Mouse (Mus musculus): ENCODE data around the gene Foxp1.

Foxp1 gene

GRCm38 (mm10) chr6:99378997-99379710 is 143.4 kb downstream of the Foxp1 start:
- TF ChIP-seq GATA4 (IDR thresholded peaks at IDR 0.05; ENCODE audit: insufficient replicate concordance, low read length): peak; percentile 60; the same call in 1 of the 2 replicates

GRCm38 (mm10) chr6:99377716-99378115 is 144.8 kb downstream of the Foxp1 start:
- TF ChIP-seq GATA4 (IDR thresholded peaks at IDR 0.05; ENCODE audit: insufficient replicate concordance, low read length): no peak

GRCm38 (mm10) chr6:99377131-99377530 is 145.4 kb downstream of the Foxp1 start:
- no peak for TF ChIP-seq GATA4 (IDR thresholded peaks at IDR 0.05; ENCODE audit: insufficient replicate concordance, low read length)

- no peak for TF ChIP-seq GATA4 (IDR thresholded peaks at IDR 0.05; ENCODE audit: insufficient replicate concordance, low read length)
Observed at GRCm38 (mm10) chr6:99376721-99377120, 145.8 kb downstream of the Foxp1 start.

- no peak for TF ChIP-seq GATA4 (IDR thresholded peaks at IDR 0.05; ENCODE audit: insufficient replicate concordance, low read length)
Observed at GRCm38 (mm10) chr6:99375865-99376264, 146.7 kb downstream of the Foxp1 start.

DNA sequence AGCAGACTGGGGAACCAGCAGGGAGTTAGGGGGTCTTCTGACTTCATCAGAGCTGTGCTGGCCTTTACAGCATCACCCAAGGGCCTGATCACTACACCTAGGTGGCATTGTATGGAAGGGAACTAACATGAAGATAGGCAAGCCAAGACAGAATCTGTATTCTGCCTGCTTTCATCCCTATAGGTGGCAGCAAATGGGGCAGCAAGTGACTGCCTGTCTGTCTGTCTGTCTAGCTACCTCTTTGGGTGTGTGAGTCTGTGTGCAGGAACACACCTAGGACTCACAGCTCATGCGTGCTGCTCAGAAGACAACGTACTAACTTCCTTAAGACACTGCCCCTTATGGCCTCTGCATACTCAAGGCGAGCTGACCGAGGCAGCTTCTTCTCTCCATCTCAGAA is 147.1 kb downstream of the Foxp1 start:
- TF ChIP-seq GATA4 (IDR thresholded peaks at IDR 0.05; ENCODE audit: insufficient replicate concordance, low read length): no peak

GRCm38 (mm10) chr6:99374448-99375271 is 147.9 kb downstream of the Foxp1 start:
- peak; percentile 6; the same call in 1 of the 2 replicates for TF ChIP-seq GATA4 (IDR thresholded peaks at IDR 0.05; ENCODE audit: insufficient replicate concordance, low read length)

DNA sequence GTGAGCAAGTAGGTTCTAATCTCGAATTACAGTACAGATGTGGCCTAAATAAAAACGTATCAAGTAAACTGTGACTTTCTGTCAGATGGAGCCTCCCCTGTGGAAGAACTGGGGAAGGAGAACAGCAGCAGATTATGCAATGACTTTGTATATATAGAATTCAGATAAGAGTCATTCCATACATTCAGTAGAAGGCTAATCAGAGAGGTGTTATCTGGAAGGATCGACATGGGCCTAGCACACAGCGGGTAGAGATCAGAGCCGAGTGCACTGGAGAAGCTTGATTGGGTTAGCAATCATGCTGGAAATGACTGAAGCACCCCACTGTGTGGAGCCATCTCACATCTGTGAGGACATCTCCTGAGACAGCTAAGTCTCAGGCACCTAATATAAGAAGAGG is 150.1 kb downstream of the Foxp1 start:
- TF ChIP-seq GATA4 (IDR thresholded peaks at IDR 0.05; ENCODE audit: insufficient replicate concordance, low read length): no peak

DNA sequence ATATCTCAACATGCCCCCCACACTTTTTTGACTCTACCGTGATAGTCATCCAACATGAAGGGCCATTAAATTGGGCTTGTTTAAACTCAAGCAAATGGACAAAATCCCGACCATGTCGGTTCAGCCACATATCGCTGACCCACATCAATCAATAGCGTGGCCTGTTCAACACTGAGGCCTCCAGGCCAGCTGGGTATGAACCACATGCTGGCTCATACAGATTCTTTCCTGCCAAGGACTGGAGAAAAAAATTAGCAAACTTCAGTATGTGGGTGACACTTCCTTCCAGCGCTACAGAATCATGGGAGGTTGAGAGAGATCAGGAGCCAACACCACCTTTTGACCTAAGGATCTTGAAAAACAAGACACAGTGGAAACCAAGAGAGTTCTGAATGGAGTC is 150.5 kb downstream of the Foxp1 start:
- TF ChIP-seq GATA4 (IDR thresholded peaks at IDR 0.05; ENCODE audit: insufficient replicate concordance, low read length): no peak

GRCm38 (mm10) chr6:99369931-99370330 is 152.6 kb downstream of the Foxp1 start:
- no peak for TF ChIP-seq GATA4 (IDR thresholded peaks at IDR 0.05; ENCODE audit: insufficient replicate concordance, low read length)

- no peak for TF ChIP-seq GATA4 (IDR thresholded peaks at IDR 0.05; ENCODE audit: insufficient replicate concordance, low read length)
Observed at GRCm38 (mm10) chr6:99369156-99369555, 153.4 kb downstream of the Foxp1 start.

DNA sequence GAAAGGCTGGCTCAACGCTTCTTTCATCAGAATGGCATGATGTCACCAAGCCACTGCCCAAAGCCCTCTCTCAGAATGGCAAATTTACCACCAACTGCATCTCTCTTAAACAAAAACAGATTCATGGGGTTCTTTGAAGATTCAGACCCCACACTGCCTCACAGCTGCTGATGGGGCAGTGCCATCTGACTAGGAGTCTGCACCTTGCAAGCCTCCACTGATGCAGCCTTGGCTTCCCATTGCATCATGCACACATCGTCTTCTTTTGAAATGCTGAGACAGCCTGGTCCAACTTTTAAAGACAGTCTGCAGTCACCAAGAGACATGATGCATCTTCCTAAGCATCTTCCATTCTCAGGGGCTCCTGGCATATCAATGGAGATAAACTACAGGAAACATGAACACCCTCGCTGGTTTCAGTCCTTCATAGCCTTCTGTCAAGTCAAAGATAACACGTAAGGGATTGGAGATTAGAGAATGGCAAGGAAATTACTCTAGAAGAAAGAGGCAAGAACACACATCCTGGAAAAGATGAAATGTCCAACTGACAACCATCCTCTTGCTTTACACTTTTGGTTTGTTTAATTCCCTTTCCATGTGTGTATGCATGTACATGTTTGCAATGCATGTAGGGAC is 154.3 kb downstream of the Foxp1 start:
- no peak for TF ChIP-seq GATA4 (IDR thresholded peaks at IDR 0.05; ENCODE audit: insufficient replicate concordance, low read length)

- no peak for TF ChIP-seq GATA4 (IDR thresholded peaks at IDR 0.05; ENCODE audit: insufficient replicate concordance, low read length)
Observed at GRCm38 (mm10) chr6:99364545-99364944, 158.0 kb downstream of the Foxp1 start.

DNA sequence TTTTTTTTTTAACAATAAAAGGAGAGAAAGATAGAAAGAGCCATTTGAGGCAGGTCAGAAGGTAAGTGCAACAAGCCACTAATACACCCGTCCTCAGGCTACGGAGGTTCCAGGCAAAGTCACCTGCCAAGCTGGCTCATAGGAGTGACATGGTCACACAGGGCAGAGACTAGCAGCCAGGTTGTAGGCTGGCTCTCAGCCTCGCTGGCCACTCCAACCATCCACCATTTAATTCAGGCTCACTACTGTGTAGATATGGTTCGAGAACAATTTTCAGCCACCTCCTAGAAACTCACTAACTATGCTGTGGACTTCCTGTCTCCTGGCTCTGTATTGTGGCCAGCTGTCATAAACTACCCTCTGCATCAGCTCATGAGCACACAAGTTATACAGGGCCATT is 161.9 kb downstream of the Foxp1 start:
- no peak for TF ChIP-seq GATA4 (IDR thresholded peaks at IDR 0.05; ENCODE audit: insufficient replicate concordance, low read length)

DNA sequence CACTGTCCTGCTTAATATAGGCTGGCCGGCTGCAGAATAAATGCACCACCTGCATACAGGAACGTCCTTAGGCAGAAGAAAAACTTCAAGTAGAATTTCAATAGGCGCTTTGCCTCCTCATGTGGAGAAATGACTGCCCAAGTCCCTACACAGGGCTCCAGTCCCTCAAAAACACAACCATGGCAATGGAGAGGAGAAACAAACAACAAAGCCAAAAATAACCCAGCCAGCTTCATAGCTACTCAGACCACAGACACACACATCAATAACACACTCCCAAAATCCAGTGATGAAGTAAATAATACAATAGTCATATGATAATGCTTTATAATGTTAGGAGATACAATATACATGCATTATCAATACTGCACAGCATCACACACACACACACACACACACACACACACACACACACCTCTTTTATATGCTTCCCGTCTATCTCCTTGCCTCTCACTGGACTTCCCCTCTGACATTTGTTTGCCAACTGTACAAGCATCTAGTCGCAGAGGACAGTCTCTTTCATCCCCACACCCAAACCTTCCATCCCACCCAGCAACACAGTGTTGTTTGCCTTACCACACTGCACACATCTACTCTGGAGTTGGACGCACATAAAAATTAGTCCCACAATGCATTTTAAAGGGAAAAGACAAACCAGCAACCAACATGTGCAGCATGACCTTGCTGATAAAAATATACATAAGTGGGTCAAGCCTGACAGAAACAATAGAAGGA is 162.6 kb downstream of the Foxp1 start:
- TF ChIP-seq GATA4 (IDR thresholded peaks at IDR 0.05; ENCODE audit: insufficient replicate concordance, low read length): no peak

Data from liver, adult (tissue).